Mouse (Mus musculus) liver, adult 2 months (tissue): ENCODE results near the gene Lman1l. TPM values are rescaled to one million over a fixed set of nuclear protein-coding genes. Genes with fewer than 3 reads are reported as not detected.

Source experiments
- DNase-seq: peaks from one replicate; pipeline ENCODE4 v3.0.0-alpha.2; 2011; ENCODE audit warnings: low read depth, low spot score; ENCODE audit errors: extremely low read depth
- H3K27ac ChIP-seq: fragments of 200-500 bp; replicated peaks from 2 replicates; pipeline ENCODE4 v1.5.1; 2012; ENCODE audit warnings: low read depth, mild to moderate bottlenecking, control low read depth, inconsistent platforms, low read length; ENCODE audit not compliant: insufficient read depth
- H3K27me3 ChIP-seq: fragments of 200-500 bp; 2 replicates; pipeline ENCODE4 v1.6.1; 2012; ENCODE audit warnings: mild to moderate bottlenecking, moderate library complexity, low read length, inconsistent platforms; ENCODE audit not compliant: control insufficient read depth, insufficient read depth
- H3K36me3 ChIP-seq: fragments of 200-500 bp; 2 replicates; pipeline ENCODE4 v1.6.1; 2012; ENCODE audit warnings: low read length, inconsistent platforms; ENCODE audit not compliant: control insufficient read depth, insufficient read depth
- H3K4me1 ChIP-seq: fragments of 200-500 bp; 2 replicates; pipeline ENCODE4 v1.6.1; 2011; ENCODE audit warnings: low read length; ENCODE audit not compliant: control insufficient read depth, insufficient read depth
- H3K4me3 ChIP-seq: fragments of 200-500 bp; 2 replicates; pipeline ENCODE4 v1.5.1; 2011; ENCODE audit warnings: low read depth, mild to moderate bottlenecking, control low read depth, low read length, moderate library complexity; ENCODE audit not compliant: insufficient read depth
- H3K79me2 ChIP-seq: fragments of 200-500 bp; 2 replicates; pipeline ENCODE4 v1.6.1; 2012; ENCODE audit warnings: inconsistent platforms, mild to moderate bottlenecking, low read length, moderate library complexity; ENCODE audit not compliant: control insufficient read depth, insufficient read depth
- H3K9ac ChIP-seq: fragments of 200-500 bp; 2 replicates; pipeline ENCODE4 v1.6.1; 2012; ENCODE audit warnings: low read depth, mild to moderate bottlenecking, control low read depth, inconsistent platforms, low read length
- CTCF ChIP-seq: fragments of 200-500 bp; IDR thresholded peaks from 2 replicates; pipeline ENCODE4 v1.5.1; 2011; ENCODE audit warnings: low read depth, low read length, control low read depth
- POLR2A ChIP-seq: fragments of 200-500 bp; IDR thresholded peaks from 2 replicates; pipeline ENCODE4 v1.6.1; 2011; ENCODE audit warnings: low read length, control low read depth; ENCODE audit not compliant: insufficient read depth; ENCODE audit errors: extremely low read depth
- WGBS: fragments of 180-500 bp; shearing (Covaris S2); methylation state at CpG from one replicate; pipeline ENCODE4 v1.1.7; 2018; 5-methylcytosine and 5-hydroxymethylcytosine counted together
- polyA plus RNA-seq: library from polyadenylated mRNA; depleted of rRNA; stranded (reverse); fragments of >200 nt; gene quantifications from 2 replicates; pipeline ENCODE4 v1.2.3, GENCODE M21; 2012
- total RNA-seq: library from RNA; depleted of rRNA; stranded (reverse); fragments of >200 nt; gene quantifications from 2 replicates; pipeline ENCODE4 v1.2.3, GENCODE M21; 2014

Lman1l gene
- total and polyA plus RNA-seq, 2 experiments, result not detected

DNA sequence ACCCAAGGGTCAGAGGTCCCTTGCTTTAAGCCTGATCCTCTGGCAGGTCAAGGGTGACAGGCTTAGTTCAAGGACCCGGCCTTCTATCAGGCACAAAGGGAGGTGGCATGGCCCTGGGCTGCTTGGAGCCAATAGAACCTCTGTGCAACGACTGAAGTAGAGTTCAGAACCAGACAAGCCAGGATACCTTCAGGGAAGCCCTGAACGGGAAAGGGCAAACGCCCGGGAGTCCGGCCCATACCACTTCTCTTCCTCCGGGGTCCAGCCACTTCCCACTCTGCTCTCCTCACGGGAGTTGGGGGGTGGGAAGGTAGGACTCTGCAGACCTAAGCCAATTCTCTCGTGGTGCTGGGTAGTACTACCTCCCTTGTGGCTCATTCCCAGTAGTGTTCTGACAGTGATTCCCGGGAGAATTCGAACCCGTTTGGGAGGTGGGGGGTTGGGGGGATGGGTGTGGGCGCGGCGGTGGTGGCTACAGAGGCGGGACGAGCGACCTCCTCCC lies 23.9 kb upstream of the Lman1l start:
- Histone ChIP-seq H3K9ac (peak overlapping the region; percentile 100), H3K27ac (peak overlapping the region; percentile 90), H3K27me3 (no peaks in the 10 kb centered on the region), H3K4me3 (peak overlapping the region; percentile 96), H3K79me2 (peaks cover 47% of the 10 kb centered on the region), H3K36me3 (no peaks in the 10 kb centered on the region), H3K4me1 (peaks cover 63% of the 10 kb centered on the region)
- peak; percentile 69; the same call in 1 of the 2 replicates for TF ChIP-seq POLR2A
- TF ChIP-seq CTCF, result no peak
- under 1% methylated on average over 18 of the region's 18 CpGs for WGBS
- DNase-seq, result peak; percentile 97

DNA sequence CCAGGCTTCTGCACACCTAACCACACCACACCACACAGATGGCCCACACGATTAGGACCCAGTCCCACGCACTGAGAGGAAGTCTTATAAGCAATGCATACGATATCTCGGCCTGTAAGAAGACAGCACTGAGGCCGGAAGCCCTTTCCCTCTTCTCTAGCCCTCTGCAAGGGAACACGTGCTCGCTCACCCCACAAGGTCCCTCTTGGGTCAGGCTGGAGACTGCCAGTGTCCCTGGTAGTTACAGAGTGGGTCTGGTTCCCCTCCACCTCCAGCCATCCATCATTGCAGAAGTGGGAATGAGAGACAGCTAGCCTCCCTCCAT lies 23.2 kb upstream of the Lman1l start:
- WGBS, result 17% methylated on average over 7 of the region's 7 CpGs
- Histone ChIP-seq H3K4me3 (peak overlapping the region; percentile 34), H3K27me3 (no peaks in the 10 kb centered on the region), H3K4me1 (peaks cover 67% of the 10 kb centered on the region), H3K27ac (peak overlapping the region; percentile 54), H3K36me3 (no peaks in the 10 kb centered on the region), H3K9ac (peak overlapping the region; percentile 51), H3K79me2 (peaks cover 52% of the 10 kb centered on the region)
- TF ChIP-seq CTCF (no peak), POLR2A (no peak)
- DNase-seq, result no peak

DNA sequence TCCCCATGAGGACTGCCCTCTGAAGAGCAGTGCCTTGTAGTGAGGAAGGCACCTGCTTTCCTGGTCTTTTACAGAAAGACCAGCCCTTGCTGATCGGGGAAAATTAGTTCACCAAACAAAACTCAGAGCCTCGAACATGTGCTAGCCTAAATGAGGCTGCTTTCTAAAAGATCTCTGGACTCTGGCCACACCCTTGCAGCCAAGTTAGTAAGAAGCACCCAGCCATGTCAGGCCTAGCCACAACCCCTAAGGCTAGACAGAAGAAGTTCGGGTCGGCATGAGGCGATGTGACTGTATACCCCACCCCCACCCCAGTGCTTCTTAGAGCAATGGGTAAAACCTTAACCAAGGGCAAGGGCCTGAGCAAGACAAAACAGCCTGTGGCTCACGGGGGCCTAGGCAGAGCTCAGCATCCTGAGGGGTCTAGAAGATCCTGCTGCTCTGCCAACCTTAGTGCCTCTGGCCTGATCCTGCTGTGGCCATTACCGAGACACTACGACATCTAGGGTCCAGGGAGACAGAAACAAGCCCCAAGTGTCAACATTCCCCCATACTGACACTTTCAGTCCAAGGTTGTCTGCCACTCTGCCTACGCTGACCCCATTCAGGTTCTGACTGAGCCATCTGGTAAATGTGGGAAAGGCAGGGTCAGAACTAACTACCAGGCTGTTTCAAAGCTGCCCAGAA lies 22.7 kb upstream of the Lman1l start:
- 27% methylated on average over 9 of the region's 9 CpGs for WGBS
- H3K79me2 ChIP-seq, result peaks cover 53% of the 10 kb centered on the region
- peak; percentile 54 for DNase-seq

DNA sequence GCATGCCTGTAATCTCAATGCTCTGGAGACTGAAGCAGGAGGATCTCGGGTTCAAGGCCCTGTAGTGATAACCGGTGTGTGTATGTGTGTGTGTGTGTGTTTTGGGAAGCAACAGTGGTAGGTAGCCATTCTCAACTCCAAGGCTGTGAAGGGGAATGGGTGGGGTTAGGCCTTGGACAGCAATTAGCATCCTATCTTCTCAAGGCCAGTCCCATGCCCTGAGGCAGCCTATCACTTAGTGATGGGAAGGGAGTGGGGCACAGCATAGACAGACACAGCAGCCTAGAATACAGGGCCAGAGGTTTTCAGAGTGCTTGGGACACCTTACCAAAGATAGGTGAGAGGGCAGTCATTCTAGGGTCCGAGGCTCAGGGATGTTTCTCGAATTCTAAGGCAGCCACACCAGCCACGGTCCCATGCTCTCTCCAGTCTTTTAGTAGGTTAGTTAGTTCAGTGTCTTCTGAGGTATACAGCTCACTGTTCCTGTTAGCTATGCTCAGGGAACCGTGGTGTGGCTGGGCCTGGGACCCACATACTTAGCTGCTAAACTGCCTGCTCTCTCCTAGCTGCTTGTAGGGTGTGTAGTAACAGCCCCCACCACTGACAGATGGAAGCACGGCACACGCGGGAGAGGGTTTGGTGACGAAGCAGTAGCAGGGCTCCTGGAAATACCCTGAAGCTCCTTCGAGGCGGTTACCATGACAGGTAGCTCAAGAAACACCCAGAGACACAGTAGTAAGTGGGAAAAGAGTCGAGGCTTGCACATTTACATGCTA lies 21.4 kb upstream of the Lman1l start:
- no peaks in the 10 kb centered on the region for H3K27me3 ChIP-seq
- peaks cover 65% of the 10 kb centered on the region for H3K4me1 ChIP-seq
- DNase-seq, result no peak
- 0 out of 2 replicates have a peak overlapping the region, but pooled peaks have one; percentile 5 for H3K27ac ChIP-seq
- H3K4me3 ChIP-seq, result no peak overlapping the region
- H3K79me2 ChIP-seq, result peaks cover 66% of the 10 kb centered on the region
- 83% methylated on average over 13 of the region's 13 CpGs for WGBS
- no peak overlapping the region for H3K9ac ChIP-seq
- no peak for TF ChIP-seq CTCF
- no peak for TF ChIP-seq POLR2A
- H3K36me3 ChIP-seq, result no peaks in the 10 kb centered on the region

More for the DNA sequence above, 22.7 kb upstream of the Lman1l start:
- H3K36me3 ChIP-seq, result no peaks in the 10 kb centered on the region
- H3K27me3 ChIP-seq, result no peaks in the 10 kb centered on the region
- peak overlapping the region; percentile 34 for H3K4me3 ChIP-seq
- peak overlapping the region; percentile 51 for H3K9ac ChIP-seq
- TF ChIP-seq CTCF (no peak), POLR2A (no peak)
- peak overlapping the region; percentile 54 for H3K27ac ChIP-seq
- peaks cover 66% of the 10 kb centered on the region for H3K4me1 ChIP-seq

DNA sequence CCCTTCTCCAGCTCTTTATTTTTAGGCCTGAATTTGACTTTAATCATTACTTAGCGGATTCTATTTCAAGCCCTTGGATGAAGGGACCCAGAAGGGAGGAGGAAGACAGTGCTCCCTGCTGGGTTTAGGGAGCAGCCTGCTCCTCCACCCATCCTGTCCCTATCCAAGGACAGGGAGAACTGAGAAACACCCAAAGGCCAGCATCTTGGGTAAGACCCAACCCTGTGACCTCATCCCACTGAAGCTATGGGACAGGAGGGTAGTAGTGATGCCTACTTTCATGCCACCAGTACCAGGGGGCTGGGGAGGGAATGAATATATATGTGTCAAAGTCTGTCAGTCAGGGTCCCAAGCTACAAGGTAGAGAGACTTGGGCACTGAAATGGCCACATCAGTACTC lies 20.4 kb upstream of the Lman1l start:
- Histone ChIP-seq H3K27ac (peak overlapping the region; percentile 7), H3K4me1 (peaks cover 58% of the 10 kb centered on the region), H3K79me2 (peaks cover 70% of the 10 kb centered on the region), H3K9ac (no peak overlapping the region), H3K36me3 (no peaks in the 10 kb centered on the region), H3K27me3 (no peaks in the 10 kb centered on the region), H3K4me3 (no peak overlapping the region)
- no peak for DNase-seq
- WGBS, result 86% methylated on average over 1 of the region's 1 CpGs
- TF ChIP-seq CTCF, result no peak
- TF ChIP-seq POLR2A, result no peak

- H3K9ac ChIP-seq, result peak overlapping the region; percentile 7
- H3K27me3 ChIP-seq, result no peaks in the 10 kb centered on the region
- no peak for TF ChIP-seq CTCF
- TF ChIP-seq POLR2A, result no peak
- H3K4me1 ChIP-seq, result peaks cover 55% of the 10 kb centered on the region
- peak overlapping the region; percentile 10 for H3K27ac ChIP-seq
- DNase-seq, result peak; percentile 55
- no peaks in the 10 kb centered on the region for H3K36me3 ChIP-seq
- H3K79me2 ChIP-seq, result peaks cover 72% of the 10 kb centered on the region
- 27% methylated on average over 15 of the region's 15 CpGs for WGBS
- H3K4me3 ChIP-seq, result peak overlapping the region; percentile 8; the same call in 1 of the 2 replicates
Measured at GRCm38 (mm10) chr9:57640384-57640783, 19.8 kb upstream of the Lman1l start.
